Mouse (Mus musculus) embryonic facial prominence, embryonic 11.5 days (tissue): ENCODE measurements around the gene Hdhd5. TPM values are rescaled to one million over a fixed set of nuclear protein-coding genes. Genes with fewer than 3 reads are reported as not detected.

Experiments used
- ATAC-seq: fragments of 200-750 bp; cut with Nextera tagmentation; replicated peaks from 2 replicates; pipeline ENCODE4 v1.8.0; 2017; ENCODE audit warnings: low read depth; ENCODE audit not compliant: insufficient number of reproducible peaks, low FRiP score, low TSS enrichment
- DNase-seq: peaks from one replicate; pipeline ENCODE4 v3.0.0-alpha.2; 2015; ENCODE audit warnings: low spot score
- H3K27ac ChIP-seq: fragments of 300-500 bp; sonication (generic); replicated peaks from 2 replicates; pipeline ENCODE4 v1.5.1; 2014; ENCODE audit warnings: mild to moderate bottlenecking, low read depth, low read length, control low read depth
- H3K27me3 ChIP-seq: fragments of 300-500 bp; sonication (generic); 2 replicates; pipeline ENCODE4 v1.6.1; 2014; ENCODE audit warnings: mild to moderate bottlenecking, low read length, moderate library complexity, mixed read lengths; ENCODE audit not compliant: control insufficient read depth, insufficient read depth
- H3K36me3 ChIP-seq: fragments of 300-500 bp; sonication (generic); replicated peaks from 2 replicates; pipeline ENCODE4 v1.6.1; 2014; ENCODE audit warnings: low read depth, mild to moderate bottlenecking, low read length, moderate library complexity, mixed read lengths; ENCODE audit not compliant: control insufficient read depth, insufficient read depth
- H3K4me1 ChIP-seq: fragments of 300-500 bp; sonication (generic); 2 replicates; pipeline ENCODE4 v1.6.1; 2014; ENCODE audit warnings: low read length, mixed read lengths; ENCODE audit not compliant: control insufficient read depth, insufficient read depth
- H3K4me2 ChIP-seq: fragments of 300-500 bp; sonication (generic); 2 replicates; pipeline ENCODE4 v1.6.1; 2014; ENCODE audit warnings: low read depth, mild to moderate bottlenecking, control low read depth, low read length, moderate library complexity
- H3K4me3 ChIP-seq: fragments of 300-500 bp; sonication (generic); 2 replicates; pipeline ENCODE4 v1.5.1; 2014; ENCODE audit warnings: low read depth, low read length, control low read depth
- H3K9ac ChIP-seq: fragments of 300-500 bp; sonication (generic); replicated peaks from 2 replicates; pipeline ENCODE4 v1.6.1; 2014; ENCODE audit warnings: mild to moderate bottlenecking, control low read depth, low read length
- H3K9me3 ChIP-seq: fragments of 300-500 bp; sonication (generic); replicated peaks from 2 replicates; pipeline ENCODE4 v1.6.1; 2016; ENCODE audit warnings: mild to moderate bottlenecking, low read length, inconsistent platforms, mixed read lengths; ENCODE audit not compliant: control insufficient read depth
- WGBS: fragments of 180-500 bp; shearing (Covaris S2); extraction: QIAGEN DNeasy Blood & Tissue Kit; methylation state at CpG from one replicate; pipeline ENCODE4 v1.1.7; 2014; 5-methylcytosine and 5-hydroxymethylcytosine counted together
- polyA plus RNA-seq: library from polyadenylated mRNA; unstranded; fragments of >200 nt; fragmentation: Nextera tagmentation; extraction: Ambion mirVana; gene quantifications from 2 replicates; pipeline ENCODE4 v1.2.1, GENCODE M21; 2014

Gene Hdhd5
- polyA plus RNA-seq, 1 experiment from 2014 or later = 13.3 TPM

DNA sequence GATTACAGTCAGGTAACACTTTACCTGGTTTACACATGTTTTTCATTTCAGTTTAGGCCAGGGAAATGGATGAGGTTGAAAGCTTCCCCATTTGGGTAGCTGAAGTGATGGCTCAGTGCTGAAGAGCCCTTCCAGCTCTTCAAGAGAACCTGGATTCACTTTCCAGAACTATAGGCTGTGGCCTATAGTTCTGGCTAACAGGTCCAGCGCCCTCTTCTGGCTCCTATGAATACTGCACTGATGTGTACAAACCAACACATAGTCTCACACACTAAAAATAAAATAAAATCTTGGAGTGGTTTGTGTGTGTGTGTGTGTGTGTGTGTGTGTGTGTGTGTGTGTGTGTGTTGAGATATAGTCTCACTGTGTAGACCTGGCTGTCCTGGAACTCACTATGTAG lies 10.9 kb upstream of the Hdhd5 start:
- Histone ChIP-seq H3K27ac (no peak overlapping the region), H3K9ac (no peak overlapping the region), H3K9me3 (no peaks in the 10 kb centered on the region), H3K27me3 (no peaks in the 10 kb centered on the region), H3K4me2 (no peak overlapping the region), H3K4me3 (no peak overlapping the region), H3K36me3 (no peaks in the 10 kb centered on the region), H3K4me1 (no peaks in the 10 kb centered on the region; the same call in 1 of the 2 replicates)
- WGBS = 0% methylated on average over 1 of the region's 1 CpGs
- DNase-seq (peak; percentile 40), ATAC-seq (no peak)

DNA sequence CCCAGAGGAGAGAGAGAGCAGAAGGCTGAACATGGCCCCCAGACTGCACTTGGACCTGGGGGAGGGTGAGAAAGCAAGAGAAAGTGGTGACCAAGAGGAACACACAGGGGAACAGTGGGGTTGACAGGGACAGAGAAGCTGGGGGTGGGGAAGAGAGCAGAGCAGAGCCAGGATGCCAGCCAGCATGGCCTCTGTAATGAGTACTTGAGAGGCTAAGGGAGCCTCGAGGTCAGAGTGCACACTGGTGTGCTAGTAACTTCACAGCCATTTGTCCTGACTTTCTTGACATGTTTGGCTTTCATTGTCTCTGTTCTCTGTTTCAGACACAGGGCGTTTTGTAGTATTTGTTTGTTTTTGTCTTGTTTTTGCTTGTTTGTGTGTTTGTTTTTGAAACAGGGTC lies 10.3 kb upstream of the Hdhd5 start:
- ATAC-seq (no peak), DNase-seq (no peak)
- no peaks in the 10 kb centered on the region for H3K27me3 ChIP-seq
- H3K36me3 ChIP-seq = no peaks in the 10 kb centered on the region
- H3K4me1 ChIP-seq = no peaks in the 10 kb centered on the region; the same call in 1 of the 2 replicates
- no peak overlapping the region for H3K4me3 ChIP-seq
- H3K27ac ChIP-seq = no peak overlapping the region
- 29% methylated on average over 2 of the region's 2 CpGs for WGBS
- no peaks in the 10 kb centered on the region for H3K9me3 ChIP-seq
- H3K4me2 ChIP-seq = no peak overlapping the region
- H3K9ac ChIP-seq = no peak overlapping the region

- WGBS = 36% methylated on average over 10 of the region's 10 CpGs
- Histone ChIP-seq H3K9ac (no peak overlapping the region; the same call in 1 of the 2 replicates), H3K9me3 (no peaks in the 10 kb centered on the region), H3K4me3 (no peak overlapping the region), H3K4me1 (no peaks in the 10 kb centered on the region; the same call in 1 of the 2 replicates), H3K36me3 (no peaks in the 10 kb centered on the region), H3K27ac (no peak overlapping the region), H3K27me3 (no peaks in the 10 kb centered on the region), H3K4me2 (peak overlapping the region; percentile 48; the same call in 1 of the 2 replicates)
- DNase-seq (peak; percentile 6), ATAC-seq (0 out of 2 replicates have a peak, but pooled peaks have one; percentile 10)
Observed at GRCm38 (mm10) chr6:120539781-120540231, 8.7 kb upstream of the Hdhd5 start.

- Histone ChIP-seq H3K4me2 (peak overlapping the region; percentile 48), H3K36me3 (no peaks in the 10 kb centered on the region), H3K27me3 (no peaks in the 10 kb centered on the region), H3K4me1 (no peaks in the 10 kb centered on the region; the same call in 1 of the 2 replicates), H3K9me3 (no peaks in the 10 kb centered on the region), H3K4me3 (no peak overlapping the region), H3K9ac (peak overlapping the region; percentile 55), H3K27ac (no peak overlapping the region; the same call in 1 of the 2 replicates)
- DNase-seq (peak; percentile 90), ATAC-seq (peak; percentile 94)
- WGBS = 2% methylated on average over 16 of the region's 16 CpGs
Observed at GRCm38 (mm10) chr6:120539132-120539759, 8.1 kb upstream of the Hdhd5 start.

- WGBS = 83% methylated on average over 2 of the region's 2 CpGs
- no peak overlapping the region for H3K9ac ChIP-seq
- no peaks in the 10 kb centered on the region for H3K36me3 ChIP-seq
- H3K4me1 ChIP-seq = no peaks in the 10 kb centered on the region; the same call in 1 of the 2 replicates
- DNase-seq = no peak
- H3K9me3 ChIP-seq = no peaks in the 10 kb centered on the region
- no peak overlapping the region for H3K27ac ChIP-seq
- H3K27me3 ChIP-seq = no peaks in the 10 kb centered on the region
- no peak overlapping the region for H3K4me2 ChIP-seq
- H3K4me3 ChIP-seq = no peak overlapping the region
- ATAC-seq = no peak
Observed at GRCm38 (mm10) chr6:120536337-120536736, 5.2 kb upstream of the Hdhd5 start.

DNA sequence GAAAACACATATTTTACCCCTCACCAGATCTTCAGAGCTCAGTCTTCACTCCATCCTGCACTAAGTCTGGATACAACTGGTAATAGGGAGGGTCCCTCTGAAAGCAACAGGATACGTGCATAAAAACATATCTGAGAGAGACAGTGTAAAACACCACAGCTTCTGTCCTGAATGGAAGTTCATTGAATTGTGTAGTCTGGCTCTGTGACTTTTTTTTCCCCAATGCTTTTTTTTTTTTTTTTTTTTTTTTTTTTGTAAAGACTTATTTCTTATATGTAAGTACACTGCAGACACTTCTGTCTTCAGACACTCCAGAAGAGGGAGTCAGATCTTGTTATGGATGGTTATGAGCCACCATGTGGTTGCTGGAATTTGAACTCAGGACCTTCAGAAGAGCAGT lies 1.5 kb upstream of the Hdhd5 start:
- H3K4me1 ChIP-seq = no peaks in the 10 kb centered on the region
- no peak for ATAC-seq
- no peaks in the 10 kb centered on the region for H3K9me3 ChIP-seq
- 76% methylated on average over 1 of the region's 1 CpGs for WGBS
- H3K27me3 ChIP-seq = no peaks in the 10 kb centered on the region
- H3K27ac ChIP-seq = no peak overlapping the region
- H3K36me3 ChIP-seq = no peaks in the 10 kb centered on the region
- no peak for DNase-seq
- H3K4me2 ChIP-seq = no peak overlapping the region
- H3K9ac ChIP-seq = no peak overlapping the region
- no peak overlapping the region for H3K4me3 ChIP-seq

DNA sequence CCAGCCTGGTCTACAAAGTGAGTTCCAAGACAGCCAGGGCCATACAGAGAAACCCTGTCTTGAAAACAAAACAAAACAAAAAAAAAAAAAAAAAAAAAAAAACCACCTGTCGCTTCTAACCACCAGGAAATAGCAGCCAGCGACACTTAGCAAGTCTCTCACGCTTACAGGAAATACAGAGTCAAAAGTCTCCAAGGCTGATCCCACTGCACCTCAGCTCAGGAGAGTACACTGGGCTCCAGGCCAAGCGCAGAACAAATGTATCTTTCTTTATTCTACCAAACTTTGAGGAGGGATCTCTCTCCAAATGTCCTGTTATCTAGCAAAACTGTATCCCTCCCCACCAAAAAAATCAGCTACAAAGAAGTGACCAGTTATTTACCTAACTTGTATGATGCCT lies 2.0 kb downstream of the Hdhd5 start:
- H3K9ac ChIP-seq = no peak overlapping the region
- H3K4me3 ChIP-seq = no peak overlapping the region

DNA sequence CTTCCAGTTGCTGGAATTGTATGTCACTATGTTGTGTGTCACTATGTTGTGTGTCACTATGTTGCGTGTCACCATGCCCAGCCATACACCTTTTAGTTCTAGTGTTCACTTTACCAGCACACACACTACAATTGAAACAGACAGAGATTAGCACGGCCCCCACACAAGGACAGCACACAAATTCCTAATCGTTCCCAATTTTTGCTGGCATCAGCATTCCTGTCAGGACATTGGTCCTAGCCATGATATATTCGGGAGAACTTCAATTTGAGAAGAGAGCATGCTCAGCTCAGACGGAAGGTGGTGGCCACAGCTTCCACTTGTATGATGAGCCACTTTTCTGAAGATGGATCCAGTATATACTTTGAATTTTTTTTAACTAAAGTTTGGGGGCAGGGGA lies 6.3 kb downstream of the Hdhd5 start:
- WGBS = 91% methylated on average over 5 of the region's 5 CpGs
- ATAC-seq (no peak), DNase-seq (no peak)
- Histone ChIP-seq H3K4me2 (no peak overlapping the region), H3K27me3 (no peaks in the 10 kb centered on the region), H3K4me1 (no peaks in the 10 kb centered on the region), H3K36me3 (no peaks in the 10 kb centered on the region; the same call in 1 of the 2 replicates), H3K9me3 (no peaks in the 10 kb centered on the region), H3K27ac (no peak overlapping the region), H3K4me3 (no peak overlapping the region), H3K9ac (no peak overlapping the region)

More for the DNA sequence above, 2.0 kb downstream of the Hdhd5 start:
- H3K27me3 ChIP-seq = no peaks in the 10 kb centered on the region
- no peak for ATAC-seq
- no peak for DNase-seq
- 79% methylated on average over 4 of the region's 4 CpGs for WGBS
- H3K27ac ChIP-seq = no peak overlapping the region
- H3K4me1 ChIP-seq = no peaks in the 10 kb centered on the region
- H3K36me3 ChIP-seq = no peaks in the 10 kb centered on the region
- H3K9me3 ChIP-seq = no peaks in the 10 kb centered on the region
- no peak overlapping the region for H3K4me2 ChIP-seq
